Mouse (Mus musculus) frontal cortex, postnatal 25 days (tissue): ENCODE data around the gene Schip1.

Experiments
- DNase-seq, 2 experiments: peaks; one replicate each; pipeline ENCODE4 v3.0.0; 2022; ENCODE audit warnings: low spot score in 2 of 2

Schip1 gene

DNA sequence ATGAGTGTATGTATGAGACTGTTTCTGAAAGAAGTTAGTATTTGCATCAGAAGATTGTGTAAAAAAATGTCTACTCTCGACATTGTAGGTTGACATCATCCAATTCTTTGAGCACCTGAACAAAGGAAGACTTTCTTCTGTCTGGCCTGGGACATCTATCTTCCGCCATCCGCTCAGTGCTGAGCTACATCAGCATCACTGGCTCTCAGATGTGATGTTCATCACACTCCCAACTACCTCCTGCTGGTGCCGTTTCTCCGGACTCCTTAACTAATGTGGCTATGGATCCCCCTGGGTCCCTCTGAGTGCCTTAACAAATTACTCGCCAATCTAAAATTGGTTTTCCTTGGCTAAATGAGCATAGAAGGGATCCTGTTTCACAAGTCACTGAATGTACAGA lies 599.7 kb downstream of the Schip1 start:
- no peak for DNase-seq

DNA sequence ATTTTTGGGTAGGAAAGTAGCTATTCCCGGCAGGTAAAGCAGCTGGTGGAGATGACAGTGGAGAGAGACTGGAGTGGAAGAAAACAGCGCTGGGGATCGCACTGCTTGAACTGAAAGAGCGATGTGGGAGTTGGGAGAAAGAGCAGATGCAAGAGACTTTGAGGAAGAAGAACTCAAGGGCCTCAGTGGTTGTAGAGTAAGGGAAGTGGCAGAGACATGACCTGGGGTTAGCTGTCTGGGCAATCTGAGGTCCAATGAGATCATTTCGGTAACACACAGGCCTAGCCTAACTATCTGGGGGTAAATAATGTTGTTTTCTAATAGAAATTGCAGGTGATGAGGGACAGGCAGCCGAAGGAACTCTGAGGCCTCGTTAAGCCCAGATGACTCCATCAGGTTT lies 601.8 kb downstream of the Schip1 start:
- DNase-seq = no peak

DNA sequence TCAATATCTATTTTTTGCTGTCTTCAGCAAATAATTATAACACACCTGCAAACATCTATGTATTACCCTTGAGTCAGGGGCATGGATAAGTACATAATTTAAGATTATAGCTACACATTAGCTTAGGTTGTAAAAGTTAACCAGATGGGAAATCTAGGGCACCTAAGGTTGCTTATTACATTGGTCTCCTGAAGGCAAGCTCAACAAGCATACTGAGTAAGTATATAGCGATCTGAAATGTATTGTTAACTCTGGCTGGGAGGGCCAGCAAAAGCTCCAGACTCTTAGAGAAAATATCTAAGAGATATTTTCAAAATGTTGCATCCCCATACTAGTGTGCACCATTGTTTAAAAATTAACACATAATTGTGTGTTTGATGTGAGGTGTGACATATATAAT lies 603.2 kb downstream of the Schip1 start:
- DNase-seq = no peak

DNA sequence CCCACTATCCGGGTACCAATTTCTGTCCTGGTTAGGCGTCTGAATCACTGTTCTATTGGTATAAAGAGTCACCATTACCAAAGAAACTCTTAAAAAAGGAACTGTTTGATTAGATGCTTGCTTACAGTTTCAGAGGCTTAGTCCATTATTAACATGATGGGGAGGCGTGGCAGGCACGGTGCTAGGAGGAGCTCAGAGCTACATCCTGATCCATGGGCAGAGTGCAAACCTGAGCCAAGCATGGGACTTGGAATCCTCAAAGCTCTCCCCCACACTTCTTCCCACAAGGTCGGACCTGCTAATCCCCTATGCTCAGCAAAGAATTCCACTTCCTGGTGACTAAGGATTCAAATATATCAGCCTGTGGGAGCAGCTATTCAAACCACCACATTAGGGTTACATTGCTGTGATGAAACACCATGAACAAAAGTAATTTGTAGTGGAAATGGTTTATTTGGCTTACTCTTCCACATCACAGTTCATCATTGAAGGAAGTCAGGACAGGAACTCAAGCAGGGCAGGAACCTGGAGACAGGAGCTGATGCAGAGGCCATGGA lies 604.9 kb downstream of the Schip1 start:
- no peak for DNase-seq

DNA sequence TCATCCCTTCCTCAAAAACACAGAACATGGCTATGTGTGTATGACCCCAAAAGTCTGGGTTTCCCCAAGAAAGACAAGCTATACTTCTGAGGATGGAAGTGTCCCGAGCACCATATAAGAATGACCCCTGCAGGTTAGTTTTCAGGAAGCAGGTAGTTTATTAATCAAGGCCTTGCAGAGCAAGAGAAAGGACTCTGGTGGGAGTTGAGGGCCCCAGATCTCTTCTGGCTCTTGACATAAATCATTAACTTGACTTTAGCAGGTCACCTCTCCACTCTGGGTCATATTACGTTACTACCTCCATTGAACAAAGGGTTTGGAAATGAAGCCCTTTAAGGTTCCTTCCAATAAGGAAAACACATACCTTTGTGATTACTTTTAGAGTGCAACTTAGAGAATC lies 610.1 kb downstream of the Schip1 start:
- DNase-seq = no peak

DNA sequence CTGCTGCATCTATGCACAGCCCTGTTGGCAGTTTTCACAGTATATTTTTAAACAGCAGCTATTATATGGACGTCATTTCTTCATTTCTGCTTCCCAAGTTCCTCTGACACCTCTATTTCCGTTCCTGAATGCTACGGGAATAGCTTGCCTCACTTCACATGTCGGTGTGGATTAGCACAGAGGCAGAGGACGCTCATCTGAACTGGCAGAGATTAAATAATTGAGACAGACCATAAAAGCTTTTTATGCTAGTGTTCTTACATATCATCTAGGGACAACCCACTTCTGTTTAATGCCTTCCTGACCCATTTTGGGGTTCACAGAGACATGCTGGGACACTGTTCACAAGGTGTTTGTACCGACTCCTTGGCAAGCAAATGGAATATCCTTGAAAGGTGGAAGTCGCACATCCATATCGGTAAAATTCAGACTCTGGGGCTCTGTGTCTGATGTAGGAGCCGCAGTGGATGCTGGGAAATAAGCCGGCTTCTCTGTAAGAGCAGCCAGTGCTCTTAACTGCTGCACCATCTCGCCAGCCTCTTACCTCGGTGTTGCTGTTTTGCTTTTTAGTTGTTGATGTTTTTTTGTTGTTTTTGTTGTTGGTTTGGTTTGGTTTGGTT lies 610.7 kb downstream of the Schip1 start:
- DNase-seq = no peak
